27 mouse cellular contexts compared by ENCODE assay signal in the genomic region with DNA sequence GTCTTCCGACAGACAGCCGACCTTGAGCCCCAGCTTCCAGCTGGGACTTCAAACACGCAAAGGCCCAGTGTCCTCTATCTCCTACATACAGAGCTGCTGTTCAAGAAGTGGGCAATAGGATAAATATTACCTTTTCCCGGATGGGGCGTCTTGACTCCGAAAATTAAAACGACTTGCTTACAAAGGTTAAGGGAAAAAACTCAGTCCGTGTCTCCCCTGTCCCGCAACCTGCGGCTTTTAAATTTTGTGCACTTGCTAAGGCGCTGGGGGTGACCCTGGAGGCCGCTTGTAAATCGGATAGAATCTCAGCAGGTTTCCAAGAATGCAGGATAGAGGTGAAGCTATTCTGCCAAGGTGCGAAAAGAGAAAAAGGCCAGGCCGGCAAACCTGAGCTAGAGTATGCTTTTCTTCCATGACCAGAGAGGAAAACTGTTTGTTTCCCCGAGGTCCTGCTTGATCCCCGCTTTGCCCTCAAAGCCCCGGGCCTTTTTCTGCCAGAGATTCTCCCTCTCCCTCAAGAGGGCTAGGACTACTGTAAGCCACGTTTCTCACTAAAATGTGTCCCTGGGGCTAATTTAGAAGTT. TPM values are rescaled to one million over a fixed set of nuclear protein-coding genes. Genes with fewer than 3 reads are reported as not detected.
DNase-seq lines count a peak whose midpoint lies in the region; ATAC-seq and TF ChIP-seq lines count a peak whose summit lies in the region.
"Had no signal": no experiment of that assay in that cellular context is flagged by ENCODE, and none has a peak within 500 bp of the region (broad histone marks: within the 10 kb centered on the region; RNA-seq: fewer than 3 reads in every experiment).

No protein-coding gene starts in this region.

- 5% methylated on average over 19 of the region's 19 CpGs for WGBS in forebrain, postnatal 0 days
- 2% methylated on average over 19 of the region's 19 CpGs for WGBS in forebrain, embryonic 15.5 days
- WGBS in midbrain, embryonic 11.5 days, result 1% methylated on average over 19 of the region's 19 CpGs
- 2% methylated on average over 19 of the region's 19 CpGs for WGBS in midbrain, embryonic 15.5 days
- WGBS in neural tube, embryonic 11.5 days, result under 1% methylated on average over 19 of the region's 19 CpGs

- H3K27me3 ChIP-seq in forebrain, postnatal 0 days (ENCODE audit: insufficient read depth, low read length), result peaks cover 75% of the 10 kb centered on the region
- H3K27me3 ChIP-seq in forebrain, embryonic 15.5 days, result peaks cover 75% of the 10 kb centered on the region
- peaks cover 78% of the 10 kb centered on the region for H3K27me3 ChIP-seq in midbrain, embryonic 11.5 days (ENCODE audit: control insufficient read depth, insufficient read depth, low read length)
- peaks cover 85% of the 10 kb centered on the region for H3K27me3 ChIP-seq in midbrain, embryonic 15.5 days (replicated peaks)
- peaks cover 69% of the 10 kb centered on the region for H3K27me3 ChIP-seq in neural tube, embryonic 11.5 days (ENCODE audit: control insufficient read depth, insufficient read depth, low read length)

- ATAC-seq in forebrain, postnatal 0 days, result no peak
- no peak for ATAC-seq in forebrain, embryonic 15.5 days (replicated peaks)
- no peak for ATAC-seq in midbrain, embryonic 11.5 days (ENCODE audit: low FRiP score)
- no peak for ATAC-seq in midbrain, embryonic 15.5 days (replicated peaks)
- no peak for ATAC-seq in neural tube, embryonic 11.5 days (ENCODE audit: insufficient read depth, low FRiP score, low TSS enrichment)
- ATAC-seq: intestine, embryonic 16.5 days had no signal

- no peaks in the 10 kb centered on the region for H3K9me3 ChIP-seq in forebrain, postnatal 0 days (ENCODE audit: low read length)
- H3K9me3 ChIP-seq in forebrain, embryonic 15.5 days, result no peaks in the 10 kb centered on the region
- no peaks in the 10 kb centered on the region for H3K9me3 ChIP-seq in midbrain, embryonic 11.5 days (ENCODE audit: control insufficient read depth, low read length)
- H3K9me3 ChIP-seq in midbrain, embryonic 15.5 days, result no peaks in the 10 kb centered on the region
- H3K9me3 ChIP-seq in neural tube, embryonic 11.5 days (ENCODE audit: control insufficient read depth, low read length), result no peaks in the 10 kb centered on the region
- H3K9me3 ChIP-seq: hindbrain, embryonic 13.5 days; neural tube, embryonic 12.5 days had no signal

- peak; percentile 34 for DNase-seq in forebrain, postnatal 0 days
- DNase-seq in midbrain, embryonic 11.5 days (ENCODE audit: low spot score, missing footprints), result peak; percentile 96
- DNase-seq in brain, embryonic 14.5 days (ENCODE audit: low read depth), result peak; percentile 41
- peak; percentile 43 for DNase-seq in neural tube, embryonic 11.5 days (ENCODE audit: low spot score)
- no peak for DNase-seq in gastrocnemius, adult 8-10 months (ENCODE audit: low spot score in 2 of 2)
- DNase-seq: adrenal gland, adult 2 months; B cell, adult 2 months; cerebellum, adult 9-10 months; gastrocnemius, postnatal 36 days; right cerebral cortex, adult 18-20 months; thymus, postnatal 14 days had no signal

- H3K4me3 ChIP-seq in forebrain, postnatal 0 days (ENCODE audit: low read depth, low read length), result no peak overlapping the region
- no peak overlapping the region for H3K4me3 ChIP-seq in forebrain, embryonic 15.5 days
- H3K4me3 ChIP-seq in midbrain, embryonic 11.5 days (ENCODE audit: low read depth, low read length), result no peak overlapping the region
- no peak overlapping the region for H3K4me3 ChIP-seq in midbrain, embryonic 15.5 days
- no peak overlapping the region for H3K4me3 ChIP-seq in neural tube, embryonic 11.5 days (ENCODE audit: low read depth, low read length)
- H3K4me3 ChIP-seq: hindbrain, embryonic 13.5 days; neural tube, embryonic 12.5 days had no signal

- no peak for TF ChIP-seq CTCF in forebrain, postnatal 0 days (IDR thresholded peaks at IDR 0.05; ENCODE audit: low read depth)
- TF ChIP-seq CTCF in brain, embryonic 14.5 days (IDR thresholded peaks at IDR 0.05; ENCODE audit: borderline replicate concordance, extremely low read depth, insufficient read depth, insufficient read length), result no peak

- H3K4me2 ChIP-seq in forebrain, postnatal 0 days (ENCODE audit: low read depth), result no peak overlapping the region
- no peak overlapping the region for H3K4me2 ChIP-seq in forebrain, embryonic 15.5 days (replicated peaks)
- H3K4me2 ChIP-seq in midbrain, embryonic 11.5 days, result no peak overlapping the region
- no peak overlapping the region for H3K4me2 ChIP-seq in midbrain, embryonic 15.5 days
- H3K4me2 ChIP-seq in neural tube, embryonic 11.5 days (ENCODE audit: low read depth), result no peak overlapping the region
- H3K4me2 ChIP-seq: hindbrain, embryonic 13.5 days; neural tube, embryonic 12.5 days had no signal

- H3K27ac ChIP-seq in forebrain, postnatal 0 days (ENCODE audit: low read depth, low read length), result no peak overlapping the region
- no peak overlapping the region for H3K27ac ChIP-seq in forebrain, embryonic 15.5 days (replicated peaks)
- H3K27ac ChIP-seq in midbrain, embryonic 11.5 days (ENCODE audit: low read depth, low read length), result no peak overlapping the region
- no peak overlapping the region for H3K27ac ChIP-seq in midbrain, embryonic 15.5 days
- H3K27ac ChIP-seq in neural tube, embryonic 11.5 days (ENCODE audit: low read depth, low read length), result no peak overlapping the region
- H3K27ac ChIP-seq: hindbrain, embryonic 13.5 days; kidney, postnatal 0 days; liver, embryonic 14.5 days; neural tube, embryonic 12.5 days had no signal

- TF ChIP-seq POLR2A in brain, embryonic 14.5 days (IDR thresholded peaks at IDR 0.05; ENCODE audit: borderline replicate concordance, extremely low read depth, insufficient read depth, insufficient read length, poor library complexity, severe bottlenecking), result no peak

- no peaks in the 10 kb centered on the region for H3K36me3 ChIP-seq in forebrain, postnatal 0 days (ENCODE audit: insufficient read depth)
- no peaks in the 10 kb centered on the region for H3K36me3 ChIP-seq in forebrain, embryonic 15.5 days
- no peaks in the 10 kb centered on the region for H3K36me3 ChIP-seq in midbrain, embryonic 11.5 days (ENCODE audit: control insufficient read depth, insufficient read depth, low read length)
- H3K36me3 ChIP-seq in midbrain, embryonic 15.5 days (replicated peaks), result no peaks in the 10 kb centered on the region
- no peaks in the 10 kb centered on the region for H3K36me3 ChIP-seq in neural tube, embryonic 11.5 days (ENCODE audit: control insufficient read depth, insufficient read depth, low read length)
- H3K36me3 ChIP-seq: hindbrain, embryonic 13.5 days; neural tube, embryonic 12.5 days had no signal

- no peak overlapping the region for H3K9ac ChIP-seq in forebrain, postnatal 0 days
- no peak overlapping the region for H3K9ac ChIP-seq in forebrain, embryonic 15.5 days (replicated peaks)
- no peak overlapping the region for H3K9ac ChIP-seq in midbrain, embryonic 11.5 days (ENCODE audit: low read length)
- H3K9ac ChIP-seq in midbrain, embryonic 15.5 days, result no peak overlapping the region
- H3K9ac ChIP-seq in neural tube, embryonic 11.5 days (ENCODE audit: low read length), result no peak overlapping the region
- H3K9ac ChIP-seq: hindbrain, embryonic 13.5 days; liver, embryonic 14.5 days; neural tube, embryonic 12.5 days had no signal

- H3K4me1 ChIP-seq in forebrain, postnatal 0 days (ENCODE audit: insufficient read depth), result no peaks in the 10 kb centered on the region
- H3K4me1 ChIP-seq in forebrain, embryonic 15.5 days, result peaks cover 9% of the 10 kb centered on the region
- peaks cover 7% of the 10 kb centered on the region for H3K4me1 ChIP-seq in midbrain, embryonic 11.5 days (ENCODE audit: control insufficient read depth, insufficient read depth, low read length)
- peaks cover 8% of the 10 kb centered on the region for H3K4me1 ChIP-seq in midbrain, embryonic 15.5 days
- H3K4me1 ChIP-seq in neural tube, embryonic 11.5 days (ENCODE audit: control insufficient read depth, insufficient read depth, low read length), result peaks cover 2% of the 10 kb centered on the region; the same call in 1 of the 2 replicates

RNA-seq across cellular contexts. Expression of a gene that starts 2.1 kb away (rescaled TPM):
- 1.2 and 4.0 TPM in 2 replicates for total RNA-seq in forebrain, postnatal 0 days (2014; rRNA removed)
- polyA plus RNA-seq in forebrain, postnatal 0 days (2015; fragmentation: Nextera tagmentation; extraction: Ambion mirVana), result 0.06 and 0.77 TPM in 2 replicates
- polyA plus RNA-seq in forebrain, embryonic 15.5 days (2015; fragmentation: Nextera tagmentation; extraction: Ambion mirVana), result 1.1 and 4.3 TPM in 2 replicates
- 0.03 TPM in 1 of 2 replicates, not detected in the other for polyA plus RNA-seq in midbrain, embryonic 11.5 days (2014; fragmentation: Nextera tagmentation; extraction: Ambion mirVana)
- 0.61 and 1.5 TPM in 2 replicates for polyA plus RNA-seq in midbrain, embryonic 15.5 days (2015; fragmentation: Nextera tagmentation; extraction: Ambion mirVana)
- polyA plus RNA-seq in brain, embryonic 14.5 days (2012; rRNA removed), result 0.74 and 0.98 TPM in 2 replicates
- not detected in 2 replicates for polyA plus RNA-seq in neural tube, embryonic 11.5 days (2014; fragmentation: Nextera tagmentation; extraction: Ambion mirVana)
- total RNA-seq in gastrocnemius, adult 8-10 months (2022), result not detected
- total RNA-seq: adrenal gland, adult 2 months; common myeloid progenitor, adult 5-6 weeks; gastrocnemius, postnatal 36 days; heart, adult 8-10 months; layer of hippocampus, adult 18-20 months; layer of hippocampus, postnatal 25 days; left cerebral cortex, postnatal 10 days had no signal
- polyA plus RNA-seq: adrenal gland, adult 2 months; heart, embryonic 16.5 days; hindbrain, embryonic 13.5 days; intestine, embryonic 16.5 days; kidney, postnatal 0 days; limb, embryonic 14.5 days; liver, embryonic 14.5 days; lung, embryonic 16.5 days; neural tube, embryonic 12.5 days; testis, adult 2 months had no signal

RNA-seq across cellular contexts. Expression of a gene that starts 2.9 kb away (rescaled TPM):
- 4.3 and 9.4 TPM in 2 replicates for total RNA-seq in forebrain, postnatal 0 days (2014; rRNA removed)
- polyA plus RNA-seq in forebrain, postnatal 0 days (2015; fragmentation: Nextera tagmentation; extraction: Ambion mirVana), result 2.3 TPM in 2 replicates
- 2.6 and 3.1 TPM in 2 replicates for polyA plus RNA-seq in forebrain, embryonic 15.5 days (2015; fragmentation: Nextera tagmentation; extraction: Ambion mirVana)
- 1.3 and 2.6 TPM in 2 replicates for polyA plus RNA-seq in midbrain, embryonic 11.5 days (2014; fragmentation: Nextera tagmentation; extraction: Ambion mirVana)
- polyA plus RNA-seq in midbrain, embryonic 15.5 days (2015; fragmentation: Nextera tagmentation; extraction: Ambion mirVana), result 4.0 and 4.8 TPM in 2 replicates
- polyA plus RNA-seq in brain, embryonic 14.5 days (2012; rRNA removed), result 6.3 and 6.7 TPM in 2 replicates
- polyA plus RNA-seq in neural tube, embryonic 11.5 days (2014; fragmentation: Nextera tagmentation; extraction: Ambion mirVana), result 1.9 and 2.6 TPM in 2 replicates
- under 1 TPM in 2 of 4 experiments, not detected in 2; 0.25 to 0.48 TPM for total RNA-seq in gastrocnemius, adult 8-10 months (2022)
- polyA plus RNA-seq: adrenal gland, adult 2 months had no signal

Comparison
In these comparisons a context has a peak if more than half of its experiments do, and no peak if none do; other contexts are left out.
1. DNase-seq: peak in forebrain, postnatal 0 days (single experiment), midbrain, embryonic 11.5 days (single experiment), brain, embryonic 14.5 days (single experiment) and neural tube, embryonic 11.5 days (single experiment); none in gastrocnemius, adult 8-10 months (0 of 2).